Mouse (Mus musculus): ENCODE results near the gene Pafah1b3. TPM values are rescaled to one million over a fixed set of nuclear protein-coding genes. Genes with fewer than 3 reads are reported as not detected.
"Not testable (repeated sequence)": the region's sequence is repeated elsewhere in the genome, so short reads cannot be mapped to it uniquely, and the experiment has no call there.

Pafah1b3 gene
- polyA plus RNA-seq, 1 experiment from 2014 or later: 216 TPM

DNA sequence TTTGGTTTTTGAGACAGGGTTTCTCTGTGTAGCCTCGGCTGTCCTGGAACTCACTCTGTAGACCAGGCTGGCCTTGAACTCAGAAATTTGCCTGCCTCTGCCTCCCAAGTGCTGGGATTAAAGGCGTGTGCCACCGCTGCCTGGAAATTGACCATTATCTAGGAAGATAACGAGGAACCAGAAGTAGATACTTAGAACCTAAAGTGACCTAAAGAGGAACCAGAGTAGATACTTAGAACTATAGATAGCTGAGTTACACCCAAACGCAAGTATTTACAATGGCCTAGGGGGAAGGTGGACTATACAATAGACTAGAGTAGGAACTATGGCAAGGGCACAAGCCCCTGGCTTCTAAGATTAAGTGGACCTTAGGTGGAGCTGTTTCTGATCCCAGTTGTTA lies 32.0 kb downstream of the Pafah1b3 start:
- H3K27me3 ChIP-seq; H3K9me3 ChIP-seq (replicated peaks); H3K36me3 ChIP-seq; H3K9ac ChIP-seq; H3K4me3 ChIP-seq (replicated peaks); H3K27ac ChIP-seq (replicated peaks); H3K4me2 ChIP-seq (replicated peaks); ATAC-seq (ENCODE audit: insufficient number of reproducible peaks, low FRiP score, low TSS enrichment, low read depth): not testable (repeated sequence)
- WGBS: 85% methylated on average over 5 of the region's 5 CpGs
- H3K4me1 ChIP-seq: peaks cover 22% of the 10 kb centered on the region

DNA sequence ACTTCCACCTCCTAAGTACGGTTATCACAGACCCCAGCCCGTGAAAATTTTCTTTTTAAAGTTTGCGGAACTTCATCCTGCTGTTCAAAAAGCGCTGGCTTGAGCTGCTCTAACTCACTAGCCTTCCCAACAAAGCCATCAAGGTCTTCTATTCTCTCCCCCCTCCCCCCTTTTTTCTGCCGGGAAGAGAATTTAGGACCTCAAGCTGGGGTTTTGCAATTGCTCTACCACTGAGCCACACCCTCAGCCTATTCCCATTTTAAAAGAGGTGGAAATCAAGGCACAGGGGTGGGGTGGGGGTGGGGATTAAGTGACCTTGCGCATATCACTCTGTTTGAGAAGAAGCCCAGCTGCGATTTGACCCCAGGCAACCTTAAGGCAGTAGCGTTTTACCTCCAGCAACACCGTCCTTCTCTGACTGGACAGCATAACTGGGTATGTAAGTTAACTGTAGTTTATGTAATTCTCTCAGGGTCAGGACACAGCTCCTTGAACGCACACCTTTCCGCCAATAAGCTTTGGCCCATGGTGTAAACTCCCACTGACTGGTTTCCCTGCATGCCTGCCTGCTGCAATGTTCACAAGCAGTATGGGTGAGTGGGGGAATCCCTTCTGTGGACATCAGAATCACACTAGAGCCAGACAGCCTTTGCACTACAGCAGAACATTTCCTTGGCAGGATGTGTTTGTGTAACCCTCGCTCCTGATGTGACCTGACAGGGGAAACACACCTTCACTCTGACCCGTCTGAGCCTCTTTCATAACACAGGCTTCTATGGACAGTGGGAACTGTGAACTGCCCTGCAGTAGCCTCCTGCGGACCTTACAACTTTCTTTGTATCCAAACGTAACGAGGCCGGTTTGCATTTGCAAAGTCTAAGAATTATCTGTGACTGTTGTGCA lies 33.6 kb downstream of the Pafah1b3 start:
- 31% methylated on average over 17 of the region's 17 CpGs for WGBS
- H3K4me2 ChIP-seq (replicated peaks): no peak overlapping the region
- no peaks in the 10 kb centered on the region for H3K27me3 ChIP-seq
- H3K4me3 ChIP-seq (replicated peaks): no peak overlapping the region
- H3K9ac ChIP-seq: no peak overlapping the region
- H3K36me3 ChIP-seq: no peaks in the 10 kb centered on the region
- H3K9me3 ChIP-seq (replicated peaks): no peaks in the 10 kb centered on the region
- peaks cover 8% of the 10 kb centered on the region for H3K4me1 ChIP-seq
- ATAC-seq (ENCODE audit: insufficient number of reproducible peaks, low FRiP score, low TSS enrichment, low read depth): no peak
- H3K27ac ChIP-seq (replicated peaks): no peak overlapping the region

DNA sequence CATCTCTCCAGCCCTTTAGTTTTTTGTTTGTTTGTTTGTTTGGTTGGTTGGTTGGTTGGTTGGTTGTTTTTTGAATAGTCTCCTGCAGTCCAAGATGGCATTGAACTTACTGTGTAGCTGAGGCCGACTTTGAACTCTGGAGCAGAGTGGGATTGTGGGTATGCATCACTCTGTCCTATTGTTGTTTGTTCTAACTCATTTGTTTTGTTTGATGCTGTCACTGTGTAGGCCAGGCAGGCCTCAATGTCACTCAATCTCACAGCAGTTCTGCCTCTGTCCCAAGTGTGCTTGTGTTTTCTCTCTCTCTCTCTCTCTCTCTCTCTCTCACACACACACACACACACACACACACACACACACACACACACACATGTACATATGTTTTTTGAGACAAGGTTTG lies 35.9 kb downstream of the Pafah1b3 start:
- H3K27ac ChIP-seq (replicated peaks): no peak overlapping the region
- no peaks in the 10 kb centered on the region for H3K9me3 ChIP-seq (replicated peaks)
- peaks cover 1% of the 10 kb centered on the region; the same call in 1 of the 2 replicates for H3K4me1 ChIP-seq
- no peaks in the 10 kb centered on the region for H3K27me3 ChIP-seq
- ATAC-seq (ENCODE audit: insufficient number of reproducible peaks, low FRiP score, low TSS enrichment, low read depth): no peak
- 87% methylated on average over 1 of the region's 1 CpGs for WGBS
- H3K4me3 ChIP-seq (replicated peaks): no peak overlapping the region
- H3K4me2 ChIP-seq (replicated peaks): no peak overlapping the region
- H3K9ac ChIP-seq: no peak overlapping the region
- H3K36me3 ChIP-seq: no peaks in the 10 kb centered on the region

DNA sequence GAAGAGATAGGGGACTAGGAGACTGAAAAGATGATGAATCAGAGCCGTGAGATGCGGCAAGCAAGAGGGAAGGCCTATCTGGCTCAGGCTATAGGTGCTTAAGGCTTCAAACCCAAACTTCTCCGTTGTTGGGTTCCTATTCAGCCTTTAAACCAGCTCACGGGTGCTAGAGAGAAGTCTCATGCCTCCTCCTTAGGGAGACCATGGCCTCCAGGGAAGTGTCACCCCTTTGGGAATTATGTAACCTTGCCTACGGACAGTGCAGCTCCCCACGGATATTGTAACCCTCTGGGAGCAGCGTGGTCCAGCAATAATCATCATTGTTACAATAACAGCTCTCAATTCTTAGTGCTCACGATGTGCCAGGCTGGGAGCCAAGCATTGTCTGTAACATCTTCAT lies 46.0 kb downstream of the Pafah1b3 start:
- H3K9me3 ChIP-seq (replicated peaks): no peaks in the 10 kb centered on the region
- H3K4me2 ChIP-seq (replicated peaks): peak overlapping the region; percentile 86
- H3K4me3 ChIP-seq (replicated peaks): peak overlapping the region; percentile 97
- peak overlapping the region; percentile 99 for H3K27ac ChIP-seq (replicated peaks)
- 18% methylated on average over 8 of the region's 8 CpGs for WGBS
- H3K4me1 ChIP-seq: peaks cover 36% of the 10 kb centered on the region
- ATAC-seq (ENCODE audit: insufficient number of reproducible peaks, low FRiP score, low TSS enrichment, low read depth): no peak
- no peaks in the 10 kb centered on the region for H3K36me3 ChIP-seq
- 0 out of 2 replicates have a peak overlapping the region, but pooled peaks have one; percentile 40 for H3K9ac ChIP-seq
- no peaks in the 10 kb centered on the region for H3K27me3 ChIP-seq

DNA sequence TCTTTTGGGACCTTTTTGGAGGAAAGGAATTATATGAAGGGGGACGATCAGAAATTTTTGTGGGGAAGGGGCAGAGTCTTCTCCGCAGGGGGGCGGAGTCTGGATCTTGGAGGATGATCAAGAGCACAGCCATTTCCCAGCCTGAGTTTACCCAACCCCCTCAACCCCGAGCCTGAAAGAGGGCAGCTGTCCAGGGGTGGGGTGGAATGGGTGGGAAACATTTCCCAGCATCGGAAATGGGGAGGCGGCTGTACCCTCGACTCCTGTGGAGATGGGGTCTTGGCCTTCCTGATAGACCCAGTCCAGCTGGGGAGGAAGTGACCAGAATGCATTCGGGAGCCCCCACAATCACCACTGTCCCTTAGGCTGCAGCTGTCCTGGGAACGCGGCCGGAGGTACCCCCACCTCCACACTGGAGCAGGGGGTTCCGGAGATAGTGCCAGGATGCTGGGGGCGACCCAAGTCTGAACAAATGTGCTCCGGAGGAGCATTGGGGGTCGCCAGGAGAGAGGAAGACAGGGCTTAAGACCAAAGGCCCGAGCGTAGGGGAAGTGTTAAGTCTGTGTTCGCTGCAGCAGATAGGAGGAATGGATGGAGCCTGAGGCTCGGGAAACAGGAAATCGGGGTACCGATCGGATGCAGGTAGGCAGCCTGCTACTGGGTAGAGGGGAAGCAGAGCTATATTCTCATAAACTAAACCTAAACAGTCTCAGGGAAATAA lies 46.6 kb downstream of the Pafah1b3 start:
- 2% methylated on average over 22 of the region's 22 CpGs for WGBS
- Histone ChIP-seq H3K9ac (peak overlapping the region; percentile 40), H3K36me3 (no peaks in the 10 kb centered on the region), H3K27ac (replicated peaks) (peak overlapping the region; percentile 99), H3K27me3 (no peaks in the 10 kb centered on the region), H3K4me3 (replicated peaks) (peak overlapping the region; percentile 97), H3K9me3 (replicated peaks) (no peaks in the 10 kb centered on the region), H3K4me2 (replicated peaks) (peak overlapping the region; percentile 86), H3K4me1 (peaks cover 41% of the 10 kb centered on the region)
- peak; percentile 35 for ATAC-seq (ENCODE audit: insufficient number of reproducible peaks, low FRiP score, low TSS enrichment, low read depth)

DNA sequence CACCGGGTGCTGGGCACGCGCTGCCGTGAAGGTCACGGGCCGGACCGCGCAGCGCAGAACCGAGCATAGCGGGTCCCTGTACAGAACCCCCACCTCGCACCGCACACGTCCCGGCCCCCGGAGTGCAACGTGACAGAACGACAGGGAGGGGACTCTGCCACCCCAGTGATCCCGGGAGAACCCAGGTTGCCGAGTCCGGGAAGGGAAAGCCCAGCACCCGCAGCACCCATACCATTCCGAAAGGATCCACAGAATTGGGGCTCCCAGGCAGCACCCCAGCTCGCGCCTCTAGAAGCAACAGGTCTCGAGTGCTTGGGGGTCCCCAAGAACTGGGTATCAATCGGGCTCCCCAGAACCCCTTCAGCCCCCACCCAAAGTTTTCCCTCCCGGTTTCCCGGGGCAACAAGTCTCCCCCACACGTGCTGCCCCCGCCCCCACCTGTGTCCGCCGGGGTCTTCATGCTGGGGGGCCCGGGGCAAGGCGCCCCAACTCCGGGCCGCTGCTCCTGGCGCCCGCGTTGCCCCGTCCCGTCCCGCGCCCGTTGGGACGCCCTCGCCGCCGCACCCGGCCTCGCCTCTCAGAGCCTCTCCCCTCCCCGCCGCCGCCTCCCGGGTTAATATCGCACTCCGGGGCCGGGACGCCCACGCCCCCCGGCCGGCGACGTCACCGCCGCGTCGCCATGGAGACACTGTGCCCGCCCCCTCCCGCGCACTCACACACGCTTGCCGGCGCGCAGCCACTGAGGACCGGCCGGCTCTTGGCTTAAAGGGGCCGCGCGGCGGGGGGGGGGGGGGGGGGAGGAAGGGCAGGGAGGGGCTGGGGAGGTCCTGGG lies 47.4 kb downstream of the Pafah1b3 start, which contains the start of gene Erf:
Gene Erf (minus strand): TSS at position 621 of the 832 bp plus-strand sequence.
- no peaks in the 10 kb centered on the region for H3K27me3 ChIP-seq
- H3K27ac ChIP-seq (replicated peaks): peak within 1 kb of the TSS; percentile 99
- peak within 1 kb of the TSS; percentile 86 for H3K4me2 ChIP-seq (replicated peaks)
- ATAC-seq (ENCODE audit: insufficient number of reproducible peaks, low FRiP score, low TSS enrichment, low read depth): peak; percentile 86
- H3K36me3 ChIP-seq: peaks cover 9% of the 10 kb centered on the region
- peaks cover 50% of the 10 kb centered on the region for H3K4me1 ChIP-seq
- under 1% methylated on average over 75 of the region's 81 CpGs for WGBS
- H3K9me3 ChIP-seq (replicated peaks): no peaks in the 10 kb centered on the region
- H3K9ac ChIP-seq: peak within 1 kb of the TSS; percentile 90
- peak within 1 kb of the TSS; percentile 97 for H3K4me3 ChIP-seq (replicated peaks)

DNA sequence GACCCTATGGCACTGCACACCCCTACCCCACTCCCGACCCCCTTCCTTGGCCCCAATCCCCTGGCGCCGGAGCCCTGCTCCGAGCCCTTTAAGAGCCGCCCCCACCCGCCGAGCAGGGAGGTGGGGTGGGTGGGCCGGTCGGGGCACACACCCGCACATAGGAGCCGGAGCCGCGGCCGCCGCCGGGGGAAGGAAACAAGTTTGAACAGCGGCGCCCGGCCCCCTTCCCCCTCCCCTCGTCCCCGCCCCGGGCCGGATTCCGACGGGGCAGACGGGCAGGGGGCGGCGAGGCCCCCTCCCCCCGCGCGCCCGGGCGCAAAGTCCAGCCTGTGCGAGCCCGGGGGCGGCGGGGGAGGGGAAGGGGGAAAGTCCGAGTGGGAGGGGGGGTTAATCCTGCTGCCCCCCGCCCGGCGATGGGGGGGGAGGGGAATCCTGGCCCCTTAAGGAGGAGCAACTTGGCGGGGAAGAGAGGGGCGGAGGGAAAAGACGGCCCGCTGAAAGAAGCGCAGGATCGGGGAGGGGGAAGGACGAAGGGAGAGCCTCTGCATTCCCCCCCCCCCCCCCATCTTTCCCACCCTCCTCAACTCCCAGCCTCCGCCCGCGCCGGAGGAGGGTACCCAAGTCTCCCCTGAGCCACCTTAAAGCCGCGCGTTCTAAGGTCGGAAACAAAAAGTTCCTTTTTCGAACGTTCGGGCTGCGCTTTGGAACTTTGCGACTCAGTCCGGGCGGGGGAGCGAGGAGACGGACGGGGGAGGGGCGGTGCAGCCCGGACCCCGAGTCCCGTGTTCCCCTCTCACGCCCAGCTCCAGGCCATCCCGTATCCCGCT lies 48.3 kb downstream of the Pafah1b3 start:
- peak overlapping the region; percentile 99 for H3K27ac ChIP-seq (replicated peaks)
- 0% methylated on average over 37 of the region's 73 CpGs for WGBS
- H3K4me1 ChIP-seq: peaks cover 59% of the 10 kb centered on the region
- peak overlapping the region; percentile 97 for H3K4me3 ChIP-seq (replicated peaks)
- H3K9ac ChIP-seq: peak overlapping the region; percentile 90
- peak overlapping the region; percentile 86 for H3K4me2 ChIP-seq (replicated peaks)
- no peaks in the 10 kb centered on the region for H3K27me3 ChIP-seq
- no peaks in the 10 kb centered on the region for H3K9me3 ChIP-seq (replicated peaks)
- peaks cover 17% of the 10 kb centered on the region for H3K36me3 ChIP-seq
- peak; percentile 76 for ATAC-seq (ENCODE audit: insufficient number of reproducible peaks, low FRiP score, low TSS enrichment, low read depth)

DNA sequence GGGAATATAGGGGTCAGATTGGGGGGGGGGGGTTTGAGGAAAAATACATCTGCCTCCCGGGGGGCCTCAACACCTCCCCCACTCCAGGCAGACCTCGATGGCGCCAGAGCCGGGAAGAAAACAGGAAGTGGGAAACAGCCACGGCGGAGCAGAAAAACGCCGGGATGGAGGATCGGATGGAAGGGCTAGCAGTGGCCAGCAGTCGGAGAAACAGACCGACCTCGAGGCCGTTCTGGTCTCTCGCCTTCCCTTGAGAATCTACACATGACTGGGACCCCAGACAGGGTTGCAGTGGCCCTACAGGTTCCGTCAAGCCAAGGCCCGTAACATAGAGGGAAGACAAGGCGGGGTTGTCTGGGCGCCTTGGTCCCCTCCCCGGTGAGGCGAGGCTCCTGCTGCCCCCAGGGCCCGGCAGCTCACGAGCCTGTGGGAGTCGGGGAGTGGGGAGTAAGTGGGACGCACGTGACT lies 48.9 kb downstream of the Pafah1b3 start:
- Histone ChIP-seq H3K9ac (peak overlapping the region; percentile 90), H3K4me2 (replicated peaks) (peak overlapping the region; percentile 86), H3K4me1 (peaks cover 64% of the 10 kb centered on the region), H3K27ac (replicated peaks) (peak overlapping the region; percentile 99), H3K9me3 (replicated peaks) (no peaks in the 10 kb centered on the region), H3K27me3 (no peaks in the 10 kb centered on the region), H3K4me3 (replicated peaks) (peak overlapping the region; percentile 97), H3K36me3 (peaks cover 22% of the 10 kb centered on the region)
- peak; percentile 18; the same call in 1 of the 2 replicates for ATAC-seq (ENCODE audit: insufficient number of reproducible peaks, low FRiP score, low TSS enrichment, low read depth)
- 0% methylated on average over 25 of the region's 25 CpGs for WGBS

DNA sequence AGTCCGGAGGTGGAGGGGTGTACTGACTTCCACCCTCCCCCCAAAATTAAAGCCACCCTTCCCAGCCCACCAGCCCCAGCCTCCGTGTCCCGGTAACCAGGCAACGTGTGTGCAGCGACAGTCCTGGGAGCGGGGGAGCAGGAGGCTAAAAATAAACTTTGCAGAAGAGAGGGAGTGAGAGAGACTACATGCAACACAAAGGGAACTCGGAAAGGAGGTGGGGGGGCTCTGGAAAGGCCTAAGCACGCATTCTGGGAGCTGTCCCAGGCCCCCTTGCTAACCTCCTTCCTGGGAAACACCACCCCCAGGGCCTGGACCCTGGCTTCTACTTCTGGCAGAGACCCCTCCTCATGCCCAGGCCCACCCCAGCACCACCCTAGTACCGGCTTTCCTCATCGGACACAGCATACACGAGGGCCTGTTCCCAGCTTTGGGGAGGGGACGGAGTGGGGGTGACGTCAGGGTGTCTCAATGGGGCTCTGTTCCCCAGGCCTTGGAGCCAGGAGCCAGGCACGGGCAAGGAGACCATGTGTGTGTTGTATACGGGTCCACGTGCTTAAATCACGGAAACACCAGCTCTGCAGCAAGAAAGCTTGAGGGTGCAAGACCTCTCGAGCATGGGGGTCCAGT lies 49.7 kb downstream of the Pafah1b3 start:
- Histone ChIP-seq H3K36me3 (peaks cover 29% of the 10 kb centered on the region), H3K9ac (peak overlapping the region; percentile 90), H3K9me3 (replicated peaks) (no peaks in the 10 kb centered on the region), H3K4me2 (replicated peaks) (peak overlapping the region; percentile 86), H3K4me3 (replicated peaks) (peak overlapping the region; percentile 97), H3K4me1 (peaks cover 69% of the 10 kb centered on the region), H3K27me3 (no peaks in the 10 kb centered on the region), H3K27ac (replicated peaks) (peak overlapping the region; percentile 99)
- ATAC-seq (ENCODE audit: insufficient number of reproducible peaks, low FRiP score, low TSS enrichment, low read depth): no peak
- 1% methylated on average over 18 of the region's 18 CpGs for WGBS

DNA sequence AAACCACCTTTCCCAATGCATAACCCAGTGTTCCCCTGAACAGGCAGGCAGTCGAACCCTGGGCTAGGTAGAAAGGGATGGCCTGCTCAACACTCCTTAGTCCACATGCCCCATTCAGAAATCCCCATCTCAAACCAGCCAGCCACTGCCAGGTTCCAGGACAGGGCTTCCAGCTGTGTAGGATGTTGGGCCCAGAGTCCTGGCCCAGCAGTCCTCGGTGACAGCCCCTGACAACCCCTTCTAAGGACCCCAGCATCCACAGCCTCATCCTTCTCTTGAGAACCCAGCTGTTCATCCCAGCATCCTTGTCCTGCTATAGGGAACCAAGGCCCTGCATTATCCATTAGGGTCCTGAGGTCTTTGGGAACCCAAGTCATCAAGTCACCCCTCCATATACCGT lies 50.3 kb downstream of the Pafah1b3 start:
- peak overlapping the region; percentile 97 for H3K4me3 ChIP-seq (replicated peaks)
- H3K9ac ChIP-seq: peak overlapping the region; percentile 90
- H3K4me2 ChIP-seq (replicated peaks): peak overlapping the region; percentile 86
- 9% methylated on average over 3 of the region's 3 CpGs for WGBS
- H3K27ac ChIP-seq (replicated peaks): peak overlapping the region; percentile 99
- H3K9me3 ChIP-seq (replicated peaks): no peaks in the 10 kb centered on the region
- H3K36me3 ChIP-seq: peaks cover 35% of the 10 kb centered on the region
- H3K4me1 ChIP-seq: peaks cover 74% of the 10 kb centered on the region
- ATAC-seq (ENCODE audit: insufficient number of reproducible peaks, low FRiP score, low TSS enrichment, low read depth): no peak
- no peaks in the 10 kb centered on the region for H3K27me3 ChIP-seq

Data from embryonic facial prominence, embryonic 15.5 days (tissue).